ENCODE assay signal across 29 mouse cellular contexts in the genomic region with DNA sequence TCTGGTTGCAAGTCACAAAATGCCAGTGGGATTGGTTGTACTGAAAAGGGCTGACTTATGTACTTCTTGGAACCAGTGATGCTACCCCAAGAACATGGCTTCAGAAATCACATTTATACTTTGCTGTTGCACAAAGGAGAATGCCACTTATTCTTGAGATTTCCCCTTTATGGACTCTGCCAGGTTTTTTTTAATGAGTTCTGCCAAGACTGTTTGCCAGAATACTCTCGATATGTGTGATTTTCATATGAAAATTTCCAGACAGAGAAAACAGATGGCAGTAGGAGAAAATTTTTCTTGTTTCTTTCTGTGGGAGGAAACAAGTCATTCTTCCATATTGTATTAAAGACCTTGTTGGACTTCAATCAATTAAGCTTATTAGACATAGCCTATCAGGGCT.
A peak's percentile ranks its signal among the peaks of the same experiment; 100 is the strongest.
DNase-seq lines count a peak whose midpoint lies in the region; ATAC-seq lines count a peak whose summit lies in the region.
"Had no signal": no experiment of that assay in that cellular context is flagged by ENCODE, and none has a peak within 500 bp of the region (broad histone marks: within the 10 kb centered on the region; RNA-seq: fewer than 3 reads in every experiment).

No protein-coding gene starts in this region.

- no peaks in the 10 kb centered on the region for H3K36me3 ChIP-seq in forebrain, embryonic 13.5 days (ENCODE audit: poor library complexity, severe bottlenecking)
- H3K36me3 ChIP-seq in forebrain, embryonic 10.5 days (replicated peaks) = no peaks in the 10 kb centered on the region
- H3K36me3 ChIP-seq in forebrain, embryonic 16.5 days (ENCODE audit: control insufficient read depth, insufficient read depth) = no peaks in the 10 kb centered on the region
- no peaks in the 10 kb centered on the region for H3K36me3 ChIP-seq in midbrain, embryonic 10.5 days
- H3K36me3 ChIP-seq: embryonic facial prominence, embryonic 10.5 days; embryonic facial prominence, embryonic 13.5 days; heart, embryonic 15.5 days; hindbrain, embryonic 10.5 days; hindbrain, embryonic 13.5 days; intestine, embryonic 15.5 days had no signal

- H3K9ac ChIP-seq in forebrain, embryonic 13.5 days = no peak overlapping the region
- no peak overlapping the region for H3K9ac ChIP-seq in forebrain, embryonic 16.5 days (replicated peaks; ENCODE audit: low read depth, low read length)
- H3K9ac ChIP-seq: embryonic facial prominence, embryonic 13.5 days; heart, embryonic 15.5 days; hindbrain, embryonic 13.5 days; intestine, embryonic 15.5 days had no signal

- H3K27me3 ChIP-seq in forebrain, embryonic 13.5 days = no peaks in the 10 kb centered on the region
- H3K27me3 ChIP-seq in forebrain, embryonic 10.5 days (ENCODE audit: poor library complexity, severe bottlenecking) = no peaks in the 10 kb centered on the region
- no peaks in the 10 kb centered on the region for H3K27me3 ChIP-seq in forebrain, embryonic 16.5 days (replicated peaks; ENCODE audit: control insufficient read depth, insufficient read depth, low read length)
- no peaks in the 10 kb centered on the region for H3K27me3 ChIP-seq in midbrain, embryonic 10.5 days (ENCODE audit: low read depth, poor library complexity, severe bottlenecking)
- H3K27me3 ChIP-seq: embryonic facial prominence, embryonic 13.5 days; heart, embryonic 15.5 days; hindbrain, embryonic 13.5 days; intestine, embryonic 15.5 days had no signal

- no peak overlapping the region for H3K4me2 ChIP-seq in forebrain, embryonic 13.5 days
- no peak overlapping the region for H3K4me2 ChIP-seq in forebrain, embryonic 16.5 days (ENCODE audit: low read length)
- H3K4me2 ChIP-seq: embryonic facial prominence, embryonic 13.5 days; heart, embryonic 11.5 days; heart, embryonic 15.5 days; hindbrain, embryonic 13.5 days; intestine, embryonic 15.5 days had no signal

- no peaks in the 10 kb centered on the region for H3K4me1 ChIP-seq in forebrain, embryonic 13.5 days
- no peaks in the 10 kb centered on the region for H3K4me1 ChIP-seq in forebrain, embryonic 10.5 days
- H3K4me1 ChIP-seq in forebrain, embryonic 16.5 days (replicated peaks; ENCODE audit: control insufficient read depth, insufficient read depth, low read length) = 0 out of 2 replicates have a peak, but pooled peaks cover 2% of the 10 kb centered on the region
- H3K4me1 ChIP-seq in midbrain, embryonic 10.5 days = no peaks in the 10 kb centered on the region
- H3K4me1 ChIP-seq: embryonic facial prominence, embryonic 10.5 days; embryonic facial prominence, embryonic 13.5 days; heart, embryonic 15.5 days; hindbrain, embryonic 10.5 days; hindbrain, embryonic 13.5 days; intestine, embryonic 15.5 days had no signal

- peak; percentile 33; the same call in 1 of the 2 replicates for ATAC-seq in forebrain, embryonic 13.5 days
- ATAC-seq in forebrain, embryonic 16.5 days = peak; percentile 61; the same call in 1 of the 2 replicates
- ATAC-seq in monocyte, adult 5-6 weeks (replicated peaks; ENCODE audit: insufficient number of reproducible peaks, low FRiP score, low TSS enrichment, poor library complexity, severe bottlenecking) = no peak
- ATAC-seq: activated CD4-positive, CD25-positive, alpha-beta regulatory T cell, adult 4 months; hindbrain, embryonic 16.5 days; intestine, embryonic 15.5 days had no signal

- H3K4me3 ChIP-seq in forebrain, embryonic 13.5 days = no peak overlapping the region
- no peak overlapping the region for H3K4me3 ChIP-seq in forebrain, embryonic 10.5 days
- H3K4me3 ChIP-seq in forebrain, embryonic 16.5 days (replicated peaks; ENCODE audit: low read length) = no peak overlapping the region
- H3K4me3 ChIP-seq in midbrain, embryonic 10.5 days = no peak overlapping the region
- H3K4me3 ChIP-seq: embryonic facial prominence, embryonic 10.5 days; embryonic facial prominence, embryonic 13.5 days; erythroblast, embryonic 14.5 days; gastrocnemius, adult 2 months; heart, embryonic 15.5 days; hindbrain, embryonic 10.5 days; hindbrain, embryonic 13.5 days; intestine, embryonic 15.5 days had no signal

- 68% methylated on average over 1 of the region's 1 CpGs for WGBS in forebrain, embryonic 13.5 days
- 90% methylated on average over 1 of the region's 1 CpGs for WGBS in forebrain, embryonic 10.5 days
- WGBS in forebrain, embryonic 16.5 days = 57% methylated on average over 1 of the region's 1 CpGs
- WGBS in midbrain, embryonic 10.5 days = 95% methylated on average over 1 of the region's 1 CpGs

- no peak overlapping the region for H3K27ac ChIP-seq in forebrain, embryonic 13.5 days
- H3K27ac ChIP-seq in forebrain, embryonic 10.5 days = no peak overlapping the region
- peak overlapping the region; percentile 70 for H3K27ac ChIP-seq in forebrain, embryonic 16.5 days (ENCODE audit: low read length)
- no peak overlapping the region for H3K27ac ChIP-seq in midbrain, embryonic 10.5 days (replicated peaks)
- H3K27ac ChIP-seq: embryonic facial prominence, embryonic 10.5 days; embryonic facial prominence, embryonic 13.5 days; gastrocnemius, adult 2 months; heart, embryonic 15.5 days; hindbrain, embryonic 10.5 days; hindbrain, embryonic 13.5 days; intestine, embryonic 15.5 days had no signal

- no peaks in the 10 kb centered on the region for H3K9me3 ChIP-seq in forebrain, embryonic 13.5 days (replicated peaks)
- no peaks in the 10 kb centered on the region for H3K9me3 ChIP-seq in forebrain, embryonic 10.5 days
- H3K9me3 ChIP-seq in forebrain, embryonic 16.5 days (ENCODE audit: control insufficient read depth, low read length) = no peaks in the 10 kb centered on the region
- no peaks in the 10 kb centered on the region for H3K9me3 ChIP-seq in midbrain, embryonic 10.5 days (replicated peaks)
- H3K9me3 ChIP-seq: embryonic facial prominence, embryonic 10.5 days; embryonic facial prominence, embryonic 13.5 days; heart, embryonic 15.5 days; hindbrain, embryonic 10.5 days; hindbrain, embryonic 13.5 days; intestine, embryonic 15.5 days had no signal

- DNase-seq in forebrain, embryonic 10.5 days (ENCODE audit: extremely low spot score, low spot score) = no peak
- DNase-seq in brain, adult 2 months (ENCODE audit: low read depth, low spot score) = peak; percentile 31
- no peak for DNase-seq in midbrain, embryonic 10.5 days (ENCODE audit: low spot score)
- DNase-seq: adrenal gland, adult 8-10 months; adrenal gland, postnatal 25 days; cerebellum, adult 11-12 months; cerebellum, adult 8-10 months; cerebellum, postnatal 10 days; cerebellum, postnatal 36 days; embryo, embryonic 11 days; gastrocnemius, adult 2 months; gastrocnemius, postnatal 14 days; heart, adult 11 months; heart, postnatal 10 days; heart, postnatal 36 days; kidney, adult 11 months had no signal
